Mouse (Mus musculus) heart, embryonic 12.5 days (tissue): ENCODE data around the gene Tpp1. TPM values are rescaled to one million over a fixed set of nuclear protein-coding genes. Genes with fewer than 3 reads are reported as not detected.

Source experiments
- ATAC-seq: fragments of 200-750 bp; cut with Nextera tagmentation; 2 replicates; pipeline ENCODE4 v1.8.0; 2017; ENCODE audit warnings: moderate TSS enrichment, moderate library complexity; ENCODE audit not compliant: insufficient number of reproducible peaks, low FRiP score
- H3K27ac ChIP-seq: fragments of 300-500 bp; sonication (generic); 2 replicates; pipeline ENCODE4 v1.5.1; 2016; ENCODE audit warnings: mild to moderate bottlenecking, moderate library complexity; ENCODE audit not compliant: poor library complexity, severe bottlenecking
- H3K27me3 ChIP-seq: fragments of 300-500 bp; sonication (generic); replicated peaks from 2 replicates; pipeline ENCODE4 v1.6.1; 2016; ENCODE audit warnings: mild to moderate bottlenecking, moderate library complexity
- H3K36me3 ChIP-seq: fragments of 300-500 bp; sonication (generic); 2 replicates; pipeline ENCODE4 v1.6.1; 2016; ENCODE audit warnings: mild to moderate bottlenecking, moderate library complexity
- H3K4me1 ChIP-seq: fragments of 300-500 bp; sonication (generic); replicated peaks from 2 replicates; pipeline ENCODE4 v1.6.1; 2016; ENCODE audit warnings: mild to moderate bottlenecking
- H3K4me2 ChIP-seq: fragments of 300-500 bp; sonication (generic); 2 replicates; pipeline ENCODE4 v1.6.1; 2016; ENCODE audit warnings: mild to moderate bottlenecking, moderate library complexity
- H3K4me3 ChIP-seq: fragments of 300-500 bp; sonication (generic); 2 replicates; pipeline ENCODE4 v1.5.1; 2016; ENCODE audit warnings: mild to moderate bottlenecking
- H3K9ac ChIP-seq: fragments of 300-500 bp; sonication (generic); 2 replicates; pipeline ENCODE4 v1.6.1; 2016; ENCODE audit warnings: mild to moderate bottlenecking, moderate library complexity
- H3K9me3 ChIP-seq: fragments of 300-500 bp; sonication (generic); replicated peaks from 2 replicates; pipeline ENCODE4 v1.6.1; 2016; ENCODE audit warnings: mild to moderate bottlenecking, moderate library complexity
- WGBS: fragments of 180-500 bp; shearing (Covaris S2); methylation state at CpG from one replicate; pipeline ENCODE4 v1.1.7; 2016; 5-methylcytosine and 5-hydroxymethylcytosine counted together
- polyA plus RNA-seq: library from polyadenylated mRNA; unstranded; fragments of >200 nt; fragmentation: Nextera tagmentation; extraction: Ambion mirVana; gene quantifications from 2 replicates; pipeline ENCODE4 v1.2.1, GENCODE M21; 2016

Tpp1 gene
- polyA plus RNA-seq, 1 experiment from 2014 or later = 87.7 TPM

GRCm38 (mm10) chr7:105726144-105726979 lies 25.7 kb downstream of the Tpp1 start:
- Histone ChIP-seq H3K36me3 (peaks cover 25% of the 10 kb centered on the region), H3K27me3 (no peaks in the 10 kb centered on the region), H3K4me2 (no peak overlapping the region), H3K4me1 (no peaks in the 10 kb centered on the region), H3K27ac (no peak overlapping the region), H3K9ac (no peak overlapping the region), H3K4me3 (no peak overlapping the region), H3K9me3 (no peaks in the 10 kb centered on the region)
- 78% methylated on average over 4 of the region's 4 CpGs for WGBS
- ATAC-seq = peak; percentile 64

- Histone ChIP-seq H3K4me2 (no peak overlapping the region), H3K27ac (no peak overlapping the region), H3K36me3 (no peaks in the 10 kb centered on the region), H3K4me1 (no peaks in the 10 kb centered on the region), H3K9ac (no peak overlapping the region), H3K27me3 (no peaks in the 10 kb centered on the region), H3K9me3 (no peaks in the 10 kb centered on the region), H3K4me3 (no peak overlapping the region)
- ATAC-seq = no peak
- WGBS = 61% methylated on average over 2 of the region's 2 CpGs
Observed at GRCm38 (mm10) chr7:105721916-105722315, 30.1 kb downstream of the Tpp1 start.

DNA sequence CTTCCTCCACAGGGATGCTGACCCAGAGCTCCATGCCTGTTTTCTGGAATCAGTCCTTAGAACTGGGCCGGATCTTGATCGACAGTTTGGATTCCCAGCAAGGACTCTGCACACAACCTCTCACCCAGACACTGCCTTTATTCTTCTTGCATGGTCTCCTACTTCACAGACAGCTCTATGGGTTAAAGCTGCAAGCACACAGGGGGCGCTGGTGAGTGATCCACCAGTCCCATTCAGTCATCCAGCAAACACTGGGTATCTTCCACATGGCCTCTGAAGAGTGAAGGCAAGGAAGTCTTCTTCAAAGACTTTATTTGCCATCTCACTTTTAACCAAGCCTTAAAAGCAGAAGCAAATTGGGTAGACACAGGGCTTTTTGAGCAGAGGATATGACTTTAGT lies 36.7 kb downstream of the Tpp1 start:
- Histone ChIP-seq H3K27ac (no peak overlapping the region), H3K4me1 (no peaks in the 10 kb centered on the region), H3K27me3 (no peaks in the 10 kb centered on the region), H3K4me2 (no peak overlapping the region), H3K9me3 (no peaks in the 10 kb centered on the region), H3K4me3 (no peak overlapping the region), H3K36me3 (no peaks in the 10 kb centered on the region), H3K9ac (no peak overlapping the region)
- ATAC-seq = no peak
- 57% methylated on average over 3 of the region's 3 CpGs for WGBS

- 72% methylated on average over 5 of the region's 5 CpGs for WGBS
- H3K4me1 ChIP-seq = no peaks in the 10 kb centered on the region
- H3K36me3 ChIP-seq = no peaks in the 10 kb centered on the region
Observed at GRCm38 (mm10) chr7:105708733-105709132, 43.3 kb downstream of the Tpp1 start.

GRCm38 (mm10) chr7:105703816-105704215 lies 48.2 kb downstream of the Tpp1 start:
- no peak overlapping the region for H3K4me3 ChIP-seq
- H3K4me1 ChIP-seq = no peaks in the 10 kb centered on the region
- 73% methylated on average over 4 of the region's 4 CpGs for WGBS
- peaks cover 4% of the 10 kb centered on the region; the same call in 1 of the 2 replicates for H3K27me3 ChIP-seq
- ATAC-seq = no peak
- H3K9ac ChIP-seq = no peak overlapping the region
- no peaks in the 10 kb centered on the region for H3K9me3 ChIP-seq
- no peak overlapping the region for H3K27ac ChIP-seq
- no peak overlapping the region for H3K4me2 ChIP-seq
- no peaks in the 10 kb centered on the region for H3K36me3 ChIP-seq

More at GRCm38 (mm10) chr7:105708733-105709132, 43.3 kb downstream of the Tpp1 start:
- H3K9ac ChIP-seq = no peak overlapping the region
- no peaks in the 10 kb centered on the region for H3K9me3 ChIP-seq
- no peaks in the 10 kb centered on the region for H3K27me3 ChIP-seq
- H3K27ac ChIP-seq = no peak overlapping the region
- no peak for ATAC-seq
- H3K4me2 ChIP-seq = no peak overlapping the region
- no peak overlapping the region for H3K4me3 ChIP-seq

DNA sequence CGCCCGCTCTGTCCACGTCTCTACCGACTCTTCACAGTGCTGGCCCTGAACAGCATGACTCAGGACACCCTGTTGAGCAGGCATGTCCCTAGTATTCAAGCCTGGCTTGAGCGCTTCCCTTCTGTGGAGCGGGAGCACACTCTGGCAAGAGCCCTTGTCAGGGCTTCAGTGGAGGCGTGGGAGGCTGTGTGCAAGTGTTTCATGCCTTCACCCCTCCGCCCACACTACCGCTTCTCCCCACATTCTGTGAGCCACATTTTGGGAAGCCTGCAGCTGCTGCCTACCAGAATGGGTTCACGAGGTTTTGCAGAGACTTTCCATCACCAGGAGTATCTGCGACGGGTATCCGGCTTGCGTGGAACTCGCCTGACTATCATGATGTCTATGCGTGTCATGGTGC lies 48.9 kb downstream of the Tpp1 start:
- Histone ChIP-seq H3K27ac (no peak overlapping the region), H3K9ac (no peak overlapping the region), H3K4me2 (no peak overlapping the region), H3K9me3 (no peaks in the 10 kb centered on the region), H3K4me1 (no peaks in the 10 kb centered on the region), H3K36me3 (no peaks in the 10 kb centered on the region), H3K4me3 (no peak overlapping the region), H3K27me3 (peaks cover 4% of the 10 kb centered on the region; the same call in 1 of the 2 replicates)
- no peak for ATAC-seq
- WGBS = 80% methylated on average over 16 of the region's 16 CpGs

Other genes with a start within 250 kb of the Tpp1 start
- 52.4 and 54.6 TPM in 2 replicates for gene Smpd1, start 197.9 kb downstream of the Tpp1 start, polyA plus RNA-seq
- gene Apbb1, start 170.6 kb downstream of the Tpp1 start, polyA plus RNA-seq = 48.8 and 52.9 TPM in 2 replicates
- 0.33 and 1.9 TPM in 2 replicates for gene Hpx, start 152.1 kb downstream of the Tpp1 start, polyA plus RNA-seq
- gene Trim3, start 118.7 kb downstream of the Tpp1 start, polyA plus RNA-seq = 27.9 and 30.7 TPM in 2 replicates
- gene Timm10b, start 112.2 kb downstream of the Tpp1 start, polyA plus RNA-seq = 142 and 155 TPM in 2 replicates
- gene Arfip2, start 111.8 kb downstream of the Tpp1 start, polyA plus RNA-seq = 45.5 and 45.6 TPM in 2 replicates
- 14.1 and 14.8 TPM in 2 replicates for gene Gm45799, start 111.7 kb downstream of the Tpp1 start, polyA plus RNA-seq
- 0.41 and 0.52 TPM in 2 replicates for gene Dnhd1, start 101.4 kb downstream of the Tpp1 start, polyA plus RNA-seq
- gene Ilk, start 15.6 kb downstream of the Tpp1 start, polyA plus RNA-seq = 384 and 391 TPM in 2 replicates
- gene Rrp8, start 14.8 kb downstream of the Tpp1 start, polyA plus RNA-seq = 29.1 and 30.9 TPM in 2 replicates
- 142 and 160 TPM in 2 replicates for gene Taf10, start 7.9 kb downstream of the Tpp1 start, polyA plus RNA-seq
- gene Dchs1, start 35.4 kb upstream of the Tpp1 start, polyA plus RNA-seq = 8.7 and 9.4 TPM in 2 replicates
- 232 TPM in 2 replicates for gene Mrpl17, start 58.9 kb upstream of the Tpp1 start, polyA plus RNA-seq
- 0.39 TPM in 1 of 2 replicates, not detected in the other for gene Gm4070, start 201.7 kb upstream of the Tpp1 start, polyA plus RNA-seq